Mouse (Mus musculus) forebrain, embryonic 15.5 days (tissue): Measurements from ENCODE around the gene Hist2h3c1. TPM values are rescaled to one million over a fixed set of nuclear protein-coding genes. Genes with fewer than 3 reads are reported as not detected.
"Not testable (repeated sequence)": the region's sequence is repeated elsewhere in the genome, so short reads cannot be mapped to it uniquely, and the experiment has no call there.

Source experiments
- ATAC-seq: fragments of 200-750 bp; cut with Nextera tagmentation; replicated peaks from 2 replicates; pipeline ENCODE4 v1.8.0; 2017; ENCODE audit warnings: mild to moderate bottlenecking, moderate TSS enrichment, moderate library complexity
- H3K27ac ChIP-seq: fragments of 300-500 bp; sonication (generic); replicated peaks from 2 replicates; pipeline ENCODE4 v1.5.1; 2015; ENCODE audit warnings: mild to moderate bottlenecking, inconsistent platforms
- H3K27me3 ChIP-seq: fragments of 300-500 bp; sonication (generic); 2 replicates; pipeline ENCODE4 v1.6.1; 2015; ENCODE audit warnings: inconsistent platforms
- H3K36me3 ChIP-seq: fragments of 300-500 bp; sonication (generic); 2 replicates; pipeline ENCODE4 v1.6.1; 2015; ENCODE audit warnings: mild to moderate bottlenecking, inconsistent platforms
- H3K4me1 ChIP-seq: fragments of 300-500 bp; sonication (generic); 2 replicates; pipeline ENCODE4 v1.6.1; 2015; ENCODE audit warnings: inconsistent platforms
- H3K4me2 ChIP-seq: fragments of 300-500 bp; sonication (generic); replicated peaks from 2 replicates; pipeline ENCODE4 v1.6.1; 2015; ENCODE audit warnings: mild to moderate bottlenecking, inconsistent platforms
- H3K4me3 ChIP-seq: fragments of 300-500 bp; sonication (generic); 2 replicates; pipeline ENCODE4 v1.5.1; 2015; ENCODE audit warnings: mild to moderate bottlenecking, inconsistent platforms
- H3K9ac ChIP-seq: fragments of 300-500 bp; sonication (generic); replicated peaks from 2 replicates; pipeline ENCODE4 v1.6.1; 2015; ENCODE audit warnings: mild to moderate bottlenecking, inconsistent platforms
- H3K9me3 ChIP-seq: fragments of 300-500 bp; sonication (generic); 2 replicates; pipeline ENCODE4 v1.6.1; 2016; ENCODE audit warnings: inconsistent platforms
- WGBS: fragments of 180-500 bp; shearing (Covaris S2); methylation state at CpG from one replicate; pipeline ENCODE4 v1.1.7; 2015; ENCODE audit warnings: mixed read lengths; 5-methylcytosine and 5-hydroxymethylcytosine counted together
- polyA plus RNA-seq: library from polyadenylated mRNA; unstranded; fragments of >200 nt; fragmentation: Nextera tagmentation; extraction: Ambion mirVana; gene quantifications from 2 replicates; pipeline ENCODE4 v1.2.1, GENCODE M21; 2015

The Hist2h3c1 gene
- polyA plus RNA-seq, 1 experiment from 2014 or later, result 0.62 TPM

DNA sequence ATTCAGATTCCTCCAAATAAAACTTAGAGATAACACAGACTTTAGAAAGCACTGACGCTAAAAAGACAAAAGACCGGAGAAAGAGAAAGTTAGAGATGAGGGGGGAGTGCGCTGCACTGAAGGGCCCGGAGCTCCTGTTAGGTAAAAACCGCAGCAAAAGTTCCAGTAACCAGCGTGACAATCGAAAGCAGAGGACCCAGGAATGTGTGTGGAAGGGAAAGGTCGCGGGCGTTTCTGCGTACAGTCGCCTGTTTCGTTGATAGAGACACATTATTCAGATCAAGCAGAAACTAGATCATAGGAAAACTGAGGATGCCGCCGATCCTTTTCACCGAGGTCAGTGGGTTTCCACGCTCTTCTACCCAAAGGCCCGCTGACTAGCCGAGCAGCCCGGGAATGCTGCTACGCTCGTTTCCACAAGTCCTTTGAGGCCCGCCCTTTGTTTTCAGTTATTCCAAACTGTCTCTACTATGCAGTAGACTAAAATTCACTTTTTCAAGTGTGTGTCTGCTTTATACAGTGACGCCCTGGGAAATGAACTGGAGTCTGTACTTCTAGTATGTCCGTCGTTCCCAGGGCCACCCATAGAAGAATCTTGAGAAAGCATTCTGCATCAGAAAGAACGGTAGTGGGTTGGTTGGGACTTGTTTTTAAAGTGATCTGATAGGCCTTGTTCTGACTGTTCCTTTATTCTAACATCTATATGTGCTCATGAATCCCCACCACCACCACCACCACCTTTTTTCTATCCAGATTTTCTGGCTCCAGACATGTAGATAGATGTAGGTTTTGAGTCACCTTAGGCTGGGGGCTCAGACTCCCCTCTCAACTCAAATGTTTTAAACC is 17.3 kb downstream of the Hist2h3c1 start:
- no peaks in the 10 kb centered on the region for H3K9me3 ChIP-seq
- H3K4me3 ChIP-seq, result peak overlapping the region; percentile 66
- H3K4me1 ChIP-seq, result peaks cover 30% of the 10 kb centered on the region
- peak overlapping the region; percentile 99 for H3K27ac ChIP-seq
- H3K27me3 ChIP-seq, result no peaks in the 10 kb centered on the region
- H3K4me2 ChIP-seq, result peak overlapping the region; percentile 63
- 4% methylated on average over 27 of the region's 27 CpGs for WGBS
- no peaks in the 10 kb centered on the region for H3K36me3 ChIP-seq
- ATAC-seq, result peak; percentile 36
- peak overlapping the region; percentile 56 for H3K9ac ChIP-seq

DNA sequence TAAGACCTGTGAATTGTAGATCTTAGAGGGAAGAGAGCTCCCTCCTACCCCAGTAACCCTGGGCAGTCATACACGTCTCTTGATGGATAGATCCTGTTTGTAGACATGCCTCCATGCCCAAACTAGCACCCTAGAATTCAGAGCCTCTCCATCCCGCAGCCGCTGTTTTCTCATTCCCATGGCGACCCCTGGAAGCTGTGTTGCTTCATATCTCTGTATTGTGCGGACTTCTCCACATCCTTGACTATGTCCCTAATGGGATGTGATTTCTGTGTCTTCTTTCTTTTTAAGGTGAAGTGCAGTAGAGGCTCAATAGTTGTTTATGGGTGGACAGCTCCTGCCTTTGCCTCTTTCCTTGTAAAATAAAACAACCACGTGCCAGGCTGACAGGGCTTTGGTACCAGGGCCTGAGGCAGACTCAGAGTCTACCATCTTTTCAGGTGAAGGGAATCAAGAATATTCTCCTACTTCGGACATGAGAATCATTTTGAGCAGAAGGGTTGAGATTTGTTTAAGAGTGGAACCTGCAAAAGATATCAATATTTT is 18.0 kb downstream of the Hist2h3c1 start:
- Histone ChIP-seq H3K27me3 (no peaks in the 10 kb centered on the region), H3K9me3 (no peaks in the 10 kb centered on the region), H3K4me1 (peaks cover 34% of the 10 kb centered on the region), H3K27ac (peak overlapping the region; percentile 99), H3K4me2 (peak overlapping the region; percentile 63), H3K4me3 (peak overlapping the region; percentile 66; the same call in 1 of the 2 replicates), H3K36me3 (no peaks in the 10 kb centered on the region), H3K9ac (peak overlapping the region; percentile 56)
- WGBS, result 60% methylated on average over 7 of the region's 7 CpGs
- no peak for ATAC-seq

DNA sequence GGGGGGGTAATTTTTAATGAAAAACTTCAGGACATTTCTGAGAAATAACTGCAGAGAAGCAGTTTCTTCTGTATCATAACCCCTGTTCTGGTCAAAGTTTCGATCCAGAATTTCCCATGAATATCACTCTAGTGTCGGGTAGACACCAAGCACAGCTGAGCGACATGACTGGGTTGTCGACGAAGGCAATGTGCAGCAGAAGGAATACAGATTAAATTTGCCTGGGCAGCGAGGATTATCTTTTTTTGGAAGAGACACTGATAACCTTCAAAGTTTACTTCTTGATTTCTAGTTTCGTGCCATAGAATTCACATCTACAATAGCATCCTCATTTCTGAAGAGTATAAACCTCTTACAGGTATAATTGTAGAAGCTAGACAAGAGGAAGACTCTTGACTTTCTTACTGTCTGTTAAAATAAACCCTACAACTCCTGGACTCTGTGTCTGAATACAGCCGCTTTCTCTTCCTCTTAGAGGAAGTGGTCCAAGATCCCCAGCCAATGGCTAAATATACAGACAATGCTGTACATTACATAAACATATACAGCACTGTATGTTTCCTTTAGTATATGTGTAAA is 19.7 kb downstream of the Hist2h3c1 start:
- WGBS, result 91% methylated on average over 8 of the region's 8 CpGs

DNA sequence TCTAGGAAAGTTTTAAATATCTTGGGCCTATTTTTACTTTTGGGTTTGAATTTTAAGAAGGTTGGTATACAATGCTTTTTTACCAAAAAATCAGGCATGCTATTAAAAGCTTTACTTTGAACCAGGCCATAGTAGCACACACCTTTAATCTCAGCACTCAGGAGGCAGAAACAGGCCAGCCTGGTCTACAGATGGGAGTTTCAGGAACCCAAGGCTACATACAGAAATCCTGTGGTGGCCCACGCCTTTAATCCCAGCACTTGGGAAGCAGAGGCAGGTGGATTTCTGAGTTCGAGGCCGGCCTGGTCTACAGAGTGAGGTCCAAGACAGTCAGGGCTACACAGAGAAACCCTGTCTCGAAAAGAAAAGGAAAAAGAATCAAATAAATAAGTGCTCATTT is 21.1 kb downstream of the Hist2h3c1 start:
- peak overlapping the region; percentile 87 for H3K27ac ChIP-seq

More for the DNA sequence above, 19.7 kb downstream of the Hist2h3c1 start:
- Histone ChIP-seq H3K4me3 (no peak overlapping the region), H3K9me3 (no peaks in the 10 kb centered on the region), H3K4me2 (no peak overlapping the region), H3K9ac (no peak overlapping the region), H3K36me3 (no peaks in the 10 kb centered on the region), H3K4me1 (peaks cover 39% of the 10 kb centered on the region), H3K27me3 (no peaks in the 10 kb centered on the region), H3K27ac (no peak overlapping the region)
- no peak for ATAC-seq

DNA sequence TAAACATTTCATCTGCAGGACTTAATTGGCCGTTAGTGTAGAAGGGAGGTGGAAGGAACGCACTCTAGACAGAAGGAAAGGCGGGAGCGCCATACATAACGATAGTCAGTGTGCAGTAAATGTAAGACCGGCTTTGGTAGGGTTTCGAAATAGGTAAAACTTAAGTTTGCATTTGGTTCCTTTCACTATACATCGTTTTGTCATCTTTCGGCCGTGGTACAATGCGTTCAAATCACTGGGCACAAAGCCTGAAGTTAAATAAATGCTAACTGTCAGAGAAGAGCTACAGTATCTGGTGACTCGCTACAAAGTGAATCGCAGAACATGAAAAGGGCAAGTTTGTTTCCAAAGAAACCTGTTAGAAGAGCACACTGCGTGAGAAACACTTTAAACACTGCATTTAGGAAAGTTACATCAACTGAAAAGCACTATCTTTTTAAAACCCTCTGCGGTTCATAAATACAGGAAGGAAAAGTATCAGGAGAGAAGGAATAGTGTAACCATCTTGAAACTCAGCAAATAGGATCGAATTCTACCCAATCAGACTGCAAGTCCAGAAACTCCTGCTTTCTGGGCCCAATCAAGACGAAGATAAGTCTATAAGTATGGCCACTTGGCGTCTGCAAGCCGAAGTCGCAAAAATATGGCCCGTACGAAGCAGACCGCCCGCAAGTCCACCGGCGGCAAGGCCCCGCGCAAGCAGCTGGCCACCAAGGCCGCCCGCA is 21.7 kb downstream of the Hist2h3c1 start, which contains the start of gene Hist2h3b:
Gene Hist2h3b, plus strand, starts transcription at position 604 of the 725 bp plus-strand sequence.
- Histone ChIP-seq H3K4me1 (peaks cover 28% of the 10 kb centered on the region), H3K4me3 (peak within 1 kb of the TSS; percentile 49), H3K27me3 (no peaks in the 10 kb centered on the region), H3K9me3 (no peaks in the 10 kb centered on the region), H3K4me2 (peak within 1 kb of the TSS; percentile 61), H3K9ac (peak within 1 kb of the TSS; percentile 50), H3K27ac (peak within 1 kb of the TSS; percentile 99), H3K36me3 (no peaks in the 10 kb centered on the region)
- peak; percentile 73 for ATAC-seq
- 12% methylated on average over 29 of the region's 30 CpGs for WGBS

More for the DNA sequence above, 21.1 kb downstream of the Hist2h3c1 start:
- no peak for ATAC-seq
- Histone ChIP-seq H3K9ac (no peak overlapping the region), H3K9me3 (no peaks in the 10 kb centered on the region), H3K36me3 (no peaks in the 10 kb centered on the region), H3K4me2 (peak overlapping the region; percentile 61; the same call in 1 of the 2 replicates), H3K4me3 (no peak overlapping the region), H3K4me1 (peaks cover 29% of the 10 kb centered on the region), H3K27me3 (no peaks in the 10 kb centered on the region)
- WGBS, result 73% methylated on average over 4 of the region's 4 CpGs

DNA sequence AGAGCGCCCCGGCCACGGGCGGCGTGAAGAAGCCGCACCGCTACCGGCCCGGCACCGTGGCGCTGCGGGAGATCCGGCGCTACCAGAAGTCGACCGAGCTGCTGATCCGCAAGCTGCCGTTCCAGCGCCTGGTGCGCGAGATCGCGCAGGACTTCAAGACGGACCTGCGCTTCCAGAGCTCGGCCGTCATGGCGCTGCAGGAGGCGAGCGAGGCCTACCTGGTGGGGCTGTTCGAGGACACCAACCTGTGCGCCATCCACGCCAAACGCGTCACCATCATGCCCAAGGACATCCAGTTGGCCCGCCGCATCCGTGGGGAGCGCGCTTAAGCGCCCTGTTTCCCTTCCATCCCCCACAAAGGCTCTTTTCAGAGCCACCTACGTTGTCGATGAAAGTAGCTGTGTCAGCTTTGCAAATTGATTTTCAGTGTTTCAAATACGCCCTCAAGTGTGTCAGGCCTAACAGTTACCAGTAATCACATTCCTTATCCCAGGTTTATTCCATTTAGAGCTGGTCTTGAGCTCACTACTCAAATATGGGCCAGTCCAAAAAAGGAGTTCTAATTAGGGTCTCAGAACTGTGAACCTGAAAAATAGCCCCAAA is 22.4 kb downstream of the Hist2h3c1 start:
- ATAC-seq, result peak; percentile 53
- Histone ChIP-seq H3K4me2 (peak overlapping the region; percentile 61), H3K27ac (peak overlapping the region; percentile 99), H3K9ac (peak overlapping the region; percentile 50), H3K4me1 (peaks cover 26% of the 10 kb centered on the region), H3K4me3 (peak overlapping the region; percentile 49)
- H3K27me3 ChIP-seq, H3K36me3 ChIP-seq, H3K9me3 ChIP-seq: not testable (repeated sequence)
- 0% methylated on average over 13 of the region's 44 CpGs for WGBS

DNA sequence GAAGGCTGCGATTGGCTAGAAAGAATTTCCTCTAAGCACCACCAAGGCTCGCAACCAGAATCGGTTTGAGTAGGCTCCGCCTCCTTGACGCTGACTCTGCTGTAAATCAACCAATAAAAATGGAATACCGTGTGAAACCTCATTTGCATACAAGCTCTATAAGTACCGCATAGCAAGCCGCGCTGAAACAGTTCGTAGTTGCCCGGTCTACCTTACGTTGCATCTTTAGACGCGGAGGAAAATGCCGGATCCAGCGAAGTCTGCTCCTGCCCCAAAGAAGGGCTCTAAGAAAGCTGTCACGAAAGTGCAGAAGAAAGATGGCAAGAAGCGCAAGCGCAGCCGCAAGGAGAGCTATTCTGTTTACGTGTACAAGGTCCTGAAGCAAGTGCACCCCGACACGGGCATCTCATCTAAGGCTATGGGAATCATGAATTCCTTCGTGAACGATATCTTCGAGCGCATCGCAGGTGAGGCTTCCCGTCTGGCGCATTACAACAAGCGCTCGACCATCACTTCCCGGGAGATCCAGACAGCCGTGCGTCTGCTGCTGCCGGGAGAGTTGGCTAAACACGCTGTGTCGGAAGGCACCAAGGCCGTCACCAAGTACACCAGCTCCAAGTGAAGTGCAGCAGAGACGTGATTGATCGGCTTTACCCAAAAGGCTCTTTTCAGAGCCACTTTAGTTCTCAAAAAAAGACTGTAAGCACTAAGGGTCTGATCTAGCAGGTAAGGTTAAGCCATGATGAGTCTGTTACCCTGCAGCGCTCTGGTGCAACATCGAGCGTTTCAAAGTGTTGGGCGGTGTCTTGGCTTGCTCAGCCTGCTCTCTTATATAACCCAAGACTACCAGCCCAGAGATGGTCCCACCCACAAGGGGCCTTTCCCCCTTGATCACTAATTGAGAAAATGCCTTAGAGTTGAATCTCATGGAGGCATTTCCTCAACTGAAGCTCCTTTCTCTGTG is 23.3 kb downstream of the Hist2h3c1 start, which contains the start of gene Hist2h2bb:
Gene Hist2h2bb, plus strand, starts transcription at position 242 of the 964 bp plus-strand sequence.
- H3K36me3 ChIP-seq, result no peaks in the 10 kb centered on the region
- H3K9ac ChIP-seq, result peak within 1 kb of the TSS; percentile 57
- peaks cover 18% of the 10 kb centered on the region for H3K4me1 ChIP-seq
- H3K27me3 ChIP-seq, result no peaks in the 10 kb centered on the region
- under 1% methylated on average over 45 of the region's 45 CpGs for WGBS
- peak within 1 kb of the TSS; percentile 61 for H3K4me2 ChIP-seq
- peak; percentile 97 for ATAC-seq
- peak within 1 kb of the TSS; percentile 49 for H3K4me3 ChIP-seq
- peak within 1 kb of the TSS; percentile 99 for H3K27ac ChIP-seq
- no peaks in the 10 kb centered on the region for H3K9me3 ChIP-seq

DNA sequence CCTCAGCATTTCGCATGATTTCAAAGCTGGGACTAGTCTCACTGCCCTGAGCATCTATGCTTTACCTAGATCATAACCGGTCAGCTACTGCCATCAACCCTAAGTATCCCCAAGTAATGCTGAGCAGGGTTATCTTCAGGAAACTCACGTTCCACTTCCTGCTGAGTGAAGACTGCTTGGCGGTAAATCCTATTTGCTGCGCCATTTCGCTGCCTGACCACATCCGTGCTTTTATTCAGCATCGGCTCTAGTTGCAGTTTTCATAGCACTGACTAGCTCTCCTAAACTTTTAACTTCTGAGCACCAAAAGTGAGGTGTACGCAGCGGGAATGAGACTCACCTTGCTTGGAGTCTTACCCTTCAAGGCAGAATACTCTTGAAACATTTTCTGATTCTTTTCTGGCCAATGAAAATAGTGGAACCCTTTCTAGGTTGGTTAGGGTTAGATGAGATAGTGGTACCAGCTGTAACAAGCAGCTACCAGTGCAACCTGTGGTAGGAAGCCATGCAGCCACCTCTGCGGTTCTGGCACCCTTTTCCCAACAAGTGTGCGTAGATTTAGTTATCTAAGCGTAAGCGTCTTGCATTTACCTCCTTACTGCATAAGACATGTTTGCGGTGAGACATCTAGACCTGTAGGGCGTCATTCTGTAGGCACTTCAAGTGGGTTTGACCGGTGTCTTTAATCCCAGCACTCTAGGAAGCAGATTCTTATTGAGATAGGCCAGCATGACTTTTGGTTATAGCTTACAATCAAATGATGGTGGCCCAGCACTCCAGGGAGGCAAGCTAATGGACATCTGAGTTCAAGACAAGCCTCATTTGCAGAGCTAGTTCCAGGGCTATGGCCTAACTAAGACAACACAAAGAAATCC is 27.3 kb downstream of the Hist2h3c1 start:
- no peak overlapping the region for H3K4me3 ChIP-seq
- H3K27ac ChIP-seq, result no peak overlapping the region
- no peak for ATAC-seq
- H3K27me3 ChIP-seq, result no peaks in the 10 kb centered on the region
- H3K9me3 ChIP-seq, result no peaks in the 10 kb centered on the region
- peaks cover 17% of the 10 kb centered on the region for H3K4me1 ChIP-seq
- no peaks in the 10 kb centered on the region for H3K36me3 ChIP-seq
- WGBS, result 91% methylated on average over 17 of the region's 17 CpGs
- H3K4me2 ChIP-seq, result no peak overlapping the region
- H3K9ac ChIP-seq, result no peak overlapping the region

DNA sequence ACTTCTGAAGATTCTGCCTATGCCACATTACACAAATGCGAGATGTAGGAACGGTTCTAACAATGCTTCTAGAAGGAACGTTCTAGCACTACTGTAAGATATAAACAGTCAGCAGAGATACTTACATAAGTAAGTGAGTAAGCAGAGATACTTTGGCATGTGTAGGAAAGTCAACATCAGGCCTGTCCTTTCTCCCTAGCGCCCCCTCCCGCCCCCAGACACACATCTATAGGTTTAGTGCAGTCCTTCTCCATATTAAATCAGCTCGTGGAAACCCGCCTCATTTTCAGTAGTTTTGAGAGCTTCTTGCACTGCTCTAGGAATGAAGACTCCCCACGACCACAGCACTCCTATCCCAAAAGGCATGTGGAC is 30.9 kb downstream of the Hist2h3c1 start:
- Histone ChIP-seq H3K4me1 (peaks cover 8% of the 10 kb centered on the region), H3K9me3 (no peaks in the 10 kb centered on the region), H3K4me2 (peak overlapping the region; percentile 58), H3K9ac (peak overlapping the region; percentile 58), H3K27ac (peak overlapping the region; percentile 94; the same call in 1 of the 2 replicates), H3K27me3 (0 out of 2 replicates have a peak, but pooled peaks cover 3% of the 10 kb centered on the region), H3K4me3 (peak overlapping the region; percentile 53), H3K36me3 (no peaks in the 10 kb centered on the region)
- 14% methylated on average over 8 of the region's 8 CpGs for WGBS
- no peak for ATAC-seq
